Mouse (Mus musculus): ENCODE results near the gene Cyp4f14.
"Not testable (repeated sequence)": the region's sequence is repeated elsewhere in the genome, so short reads cannot be mapped to it uniquely, and the experiment has no call there.

Gene Cyp4f14

DNA sequence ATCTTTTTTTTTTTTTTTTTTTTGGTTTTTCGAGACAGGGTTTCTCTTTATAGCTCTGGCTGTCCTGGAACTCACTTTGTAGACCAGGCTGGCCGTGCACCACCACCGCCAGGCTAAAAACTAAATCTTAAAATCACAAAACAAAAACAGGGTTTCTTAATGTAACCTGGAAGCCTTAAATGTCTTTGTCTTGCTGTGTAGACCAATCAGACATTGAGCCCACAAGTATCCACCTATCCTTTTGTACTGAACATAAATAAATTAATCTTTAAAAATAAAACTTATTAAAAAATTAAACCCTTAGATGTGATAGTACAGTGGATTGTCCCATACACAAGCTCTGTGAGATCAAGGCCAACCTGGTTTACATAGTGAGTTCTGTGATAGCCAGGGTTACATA is 23.2 kb downstream of the Cyp4f14 start:
- DNase-seq (ENCODE audit: low spot score in 2 of 2), result no peak

DNA sequence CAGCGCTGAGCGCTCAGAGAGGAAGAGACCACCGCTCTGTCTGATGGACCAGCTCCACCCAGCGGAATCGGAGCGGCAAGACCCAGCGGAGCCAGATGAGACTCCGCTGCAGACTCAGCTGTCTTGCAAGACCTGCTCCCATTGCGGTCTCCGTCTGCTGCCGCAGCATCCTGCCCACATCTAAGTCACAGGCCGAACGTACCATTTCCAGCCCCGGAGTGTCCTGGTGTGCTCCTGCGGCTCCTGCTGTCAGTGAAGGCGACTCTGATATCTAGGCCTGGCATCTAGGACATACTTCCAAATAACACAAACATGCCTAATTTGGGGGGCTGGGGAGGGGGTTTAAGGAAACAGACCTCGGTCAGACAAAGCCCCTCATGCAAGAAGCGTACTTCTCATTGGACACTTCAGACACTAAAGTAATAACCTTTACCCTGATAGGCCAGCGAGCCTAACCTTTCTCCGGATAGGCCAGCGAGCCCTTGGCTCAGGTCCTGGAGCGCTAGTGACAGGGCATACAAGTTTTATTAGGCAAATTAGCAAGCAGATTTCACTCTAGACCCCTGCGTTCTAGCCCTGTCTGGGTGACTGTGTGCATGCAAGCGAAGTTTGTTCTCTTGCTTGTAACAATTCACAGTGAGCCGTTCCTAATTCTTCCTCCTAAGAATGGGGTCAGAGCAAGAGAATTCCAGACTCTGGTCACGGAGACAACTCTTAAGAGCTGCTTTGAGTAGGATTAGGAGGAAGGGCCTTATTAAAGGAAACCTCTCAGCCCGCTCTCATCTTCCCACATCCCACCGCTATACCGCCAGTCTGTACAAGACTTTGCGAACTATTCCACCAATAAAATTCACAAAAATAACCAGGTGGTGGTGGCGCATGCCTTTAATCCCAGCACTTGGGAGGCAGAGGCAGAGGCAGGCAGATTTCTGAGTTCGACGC is 25.6 kb downstream of the Cyp4f14 start, which contains the start of gene Zfp870:
Gene Zfp870, minus strand, starts transcription at position 404 of the 942 bp plus-strand sequence.
- DNase-seq (ENCODE audit: low spot score in 2 of 2), result peak; percentile 83 to 86

DNA sequence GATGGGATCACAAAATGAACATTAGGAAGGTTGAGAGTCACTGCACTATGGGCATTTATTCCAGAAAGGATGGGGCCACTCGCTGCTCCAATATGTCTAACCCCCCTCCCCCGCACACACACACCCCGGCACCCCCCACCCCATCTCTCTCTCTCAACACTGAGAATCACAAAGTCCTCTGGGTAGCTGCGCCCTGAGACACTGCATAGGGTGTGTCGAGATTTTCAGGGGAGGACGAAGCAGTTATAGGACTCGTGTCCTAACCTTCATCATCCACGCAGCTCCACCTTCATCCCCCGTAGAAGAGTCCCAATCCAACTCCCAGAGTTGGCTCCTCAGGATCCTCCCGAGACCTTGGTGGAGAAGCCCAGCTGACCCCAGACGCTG is 26.3 kb downstream of the Cyp4f14 start:
- DNase-seq (ENCODE audit: low spot score in 2 of 2), result no peak

DNA sequence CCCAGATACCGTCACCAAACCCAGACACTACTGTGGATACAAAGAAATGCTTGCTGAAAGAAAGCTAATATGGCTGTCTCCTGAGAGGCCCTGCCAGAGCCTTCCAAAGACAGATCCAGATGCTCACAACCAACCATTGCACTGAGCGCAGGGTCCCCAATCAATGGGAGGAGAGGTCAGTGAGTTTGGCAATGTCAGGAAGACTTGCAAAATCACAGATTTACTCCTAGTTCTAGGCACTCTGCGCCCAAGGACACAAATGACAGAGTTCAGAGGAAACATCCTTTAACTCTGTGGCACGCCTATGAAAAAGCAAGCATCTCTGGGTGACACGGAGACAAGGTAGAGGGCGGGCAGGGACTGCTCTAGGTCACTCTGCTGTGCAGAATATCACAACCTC is 27.5 kb downstream of the Cyp4f14 start:
- no peak for DNase-seq (ENCODE audit: low spot score in 2 of 2)

DNA sequence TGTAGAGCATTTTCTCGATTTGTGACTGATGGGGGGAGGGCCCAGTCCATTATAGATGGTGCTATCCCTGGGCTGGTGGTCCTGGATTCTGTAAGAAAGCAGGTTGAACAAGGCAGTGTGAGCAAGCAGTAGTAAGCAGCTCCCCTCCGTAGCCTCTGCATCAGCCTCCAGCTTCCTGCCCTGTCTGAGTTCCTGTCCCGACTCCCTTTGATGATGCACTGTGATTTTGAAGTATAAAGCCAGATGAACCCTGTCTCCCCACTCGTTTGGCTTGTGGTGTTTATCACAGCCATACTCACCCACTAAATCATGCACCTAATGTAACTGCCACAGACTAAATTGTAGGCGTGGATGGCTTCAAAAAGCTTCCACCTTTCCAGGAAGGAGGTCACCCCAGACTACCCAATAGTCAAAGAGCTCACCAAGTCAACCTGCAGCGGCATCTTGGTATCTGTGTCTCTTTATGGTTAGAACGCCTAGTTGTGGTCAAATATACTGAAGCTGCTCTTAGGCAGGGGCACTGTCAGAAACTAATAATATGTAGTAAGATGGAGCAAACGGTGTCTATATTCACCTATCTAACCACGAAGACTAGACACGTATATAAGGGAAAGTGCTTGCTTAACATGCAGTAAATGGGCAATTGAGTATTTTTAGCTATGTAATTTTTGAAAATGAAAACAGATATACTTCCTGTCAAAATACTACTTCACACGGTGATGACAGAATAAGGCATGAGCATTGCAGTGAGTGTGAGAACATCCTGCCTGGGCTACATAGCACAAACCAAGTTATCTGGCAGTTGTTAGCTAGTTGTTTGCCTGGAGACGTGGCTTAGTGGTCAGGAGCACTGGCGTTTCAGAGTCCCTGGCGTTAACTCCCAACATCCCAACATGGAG is 36.6 kb downstream of the Cyp4f14 start:
- no peak for DNase-seq (ENCODE audit: low spot score in 2 of 2)

DNA sequence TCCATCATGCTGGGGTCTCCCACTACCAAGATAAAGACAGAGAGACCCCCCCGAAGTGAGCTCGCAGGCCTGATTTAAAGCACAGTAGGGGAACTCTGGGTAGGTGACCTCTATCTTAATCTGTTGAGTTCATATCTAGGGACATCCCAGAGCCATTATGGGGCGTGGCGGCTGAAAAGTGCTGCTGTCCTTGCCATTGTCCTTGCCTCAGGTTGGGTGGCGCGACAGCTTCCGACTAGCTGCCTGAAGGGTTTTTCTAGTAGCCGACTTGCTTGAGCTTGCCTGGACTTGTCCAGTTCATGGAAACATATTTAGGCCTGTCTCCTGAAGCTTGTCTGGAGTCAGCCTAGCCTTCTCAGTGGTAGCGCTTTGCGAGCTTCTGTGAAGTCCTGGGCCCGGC is 38.4 kb downstream of the Cyp4f14 start:
- DNase-seq (ENCODE audit: low spot score in 2 of 2), result no peak

DNA sequence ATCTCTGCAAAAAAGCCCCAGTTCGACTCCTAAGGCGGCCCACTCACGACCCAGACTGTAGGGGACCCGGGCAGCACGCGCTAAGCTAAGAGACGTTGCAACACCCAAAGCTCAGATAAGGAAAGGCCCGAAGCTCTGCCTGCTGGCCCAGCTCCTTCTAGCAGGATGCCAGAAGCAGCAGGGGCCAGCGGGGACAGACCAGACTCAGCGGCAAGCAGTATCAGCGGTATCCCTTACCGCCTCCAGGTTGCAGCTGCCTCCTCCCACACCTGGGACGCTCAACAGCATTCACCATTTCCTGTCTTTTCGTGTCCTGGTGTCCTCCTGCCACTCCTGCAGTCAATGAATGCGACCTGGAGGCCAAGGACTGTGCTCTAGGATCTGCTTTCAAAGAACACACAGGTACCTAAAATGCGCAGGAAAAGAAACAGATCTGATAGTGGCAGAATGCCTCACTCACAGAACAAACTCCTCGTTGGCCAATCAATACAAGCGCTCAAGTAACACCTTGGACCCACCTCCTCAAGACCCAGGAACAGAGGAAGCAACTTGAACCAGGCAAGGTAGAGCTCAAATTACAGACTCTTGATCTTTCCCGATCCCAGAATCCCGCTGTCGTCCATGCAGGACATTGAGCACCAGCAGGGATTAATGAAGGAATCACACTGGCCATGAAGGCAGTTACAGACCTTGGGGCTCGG is 39.5 kb downstream of the Cyp4f14 start:
- no peak for DNase-seq (ENCODE audit: low spot score in 2 of 2)

DNA sequence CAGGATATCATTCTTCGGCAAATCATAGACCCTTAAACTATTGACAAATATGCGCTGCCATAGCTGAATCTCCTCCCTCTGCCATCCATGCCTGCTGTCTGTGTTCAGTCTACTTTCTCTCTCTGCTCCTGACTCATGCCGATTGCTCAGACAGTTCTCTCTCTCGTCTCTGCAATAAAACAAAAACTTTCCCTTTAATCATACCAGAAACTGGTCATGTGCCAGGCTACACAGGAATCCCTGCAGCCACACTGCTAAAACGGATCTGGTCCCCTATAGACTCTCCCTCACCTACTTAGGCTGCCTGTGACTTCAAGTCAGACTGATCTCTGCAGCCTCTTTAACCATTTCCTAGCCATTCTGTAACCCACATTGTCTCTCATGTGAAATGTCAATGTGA is 44.4 kb downstream of the Cyp4f14 start:
- no peak for DNase-seq (ENCODE audit: low spot score in 2 of 2)

DNA sequence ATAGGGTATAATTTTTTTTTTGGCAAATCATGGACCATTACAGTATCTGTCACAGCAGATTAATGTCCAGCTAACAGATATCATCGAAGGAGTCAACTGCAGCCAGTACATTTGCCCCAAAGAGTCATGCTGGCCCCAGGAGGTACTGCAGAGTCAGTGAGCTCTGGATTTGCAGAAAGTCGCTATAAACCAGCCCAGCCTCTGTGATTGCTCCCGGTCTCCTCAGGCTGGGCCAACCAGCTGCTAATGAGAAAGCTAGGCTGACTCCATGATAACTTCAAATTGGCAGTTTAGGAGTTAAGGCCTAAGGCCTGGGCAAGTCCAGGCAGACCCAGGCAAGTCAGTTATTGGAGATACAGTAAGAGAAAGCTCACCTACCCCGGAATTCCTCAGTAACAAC is 45.1 kb downstream of the Cyp4f14 start:
- DNase-seq (ENCODE audit: low spot score in 2 of 2), result no peak

DNA sequence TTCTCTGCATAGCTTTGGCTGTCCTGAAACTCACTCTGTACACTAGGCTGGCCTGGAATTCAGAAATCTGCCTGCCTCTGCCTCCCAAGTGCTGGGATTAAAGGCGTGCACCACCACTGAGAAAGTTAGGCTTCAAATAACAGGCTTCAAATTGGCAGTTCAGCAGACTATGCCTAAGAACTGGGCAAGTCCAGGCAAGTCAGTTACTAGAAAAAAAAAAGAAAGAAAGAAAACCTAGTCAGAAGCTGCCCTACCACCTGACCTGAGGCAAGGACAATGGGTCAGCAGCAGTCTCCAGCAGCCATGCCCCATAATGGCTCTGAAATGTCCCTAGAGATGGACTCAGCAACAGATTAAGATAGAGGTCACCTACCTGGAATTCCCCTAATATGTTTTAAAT is 45.7 kb downstream of the Cyp4f14 start:
- no peak for DNase-seq (ENCODE audit: low spot score in 2 of 2)

DNA sequence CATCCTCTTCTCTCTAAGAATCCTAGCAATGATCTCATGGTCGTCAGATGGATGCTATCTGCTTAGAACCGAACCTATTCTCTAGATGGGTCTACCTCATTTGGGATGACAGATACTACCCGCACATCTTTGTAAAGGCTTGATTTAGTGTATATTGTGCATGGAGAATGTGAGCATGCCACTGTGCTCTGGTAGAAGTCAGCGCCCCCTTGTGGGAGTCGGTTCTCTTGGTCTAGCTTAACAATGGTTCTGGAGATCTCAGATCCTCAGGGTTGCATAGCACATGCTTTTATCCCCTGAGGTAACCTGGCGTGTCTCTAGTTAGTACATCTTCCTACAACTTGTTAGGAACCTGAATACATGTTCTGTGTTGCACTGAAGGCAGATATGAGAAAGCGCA is 49.9 kb downstream of the Cyp4f14 start:
- not testable (repeated sequence) for DNase-seq (ENCODE audit: low spot score in 2 of 2)

DNA sequence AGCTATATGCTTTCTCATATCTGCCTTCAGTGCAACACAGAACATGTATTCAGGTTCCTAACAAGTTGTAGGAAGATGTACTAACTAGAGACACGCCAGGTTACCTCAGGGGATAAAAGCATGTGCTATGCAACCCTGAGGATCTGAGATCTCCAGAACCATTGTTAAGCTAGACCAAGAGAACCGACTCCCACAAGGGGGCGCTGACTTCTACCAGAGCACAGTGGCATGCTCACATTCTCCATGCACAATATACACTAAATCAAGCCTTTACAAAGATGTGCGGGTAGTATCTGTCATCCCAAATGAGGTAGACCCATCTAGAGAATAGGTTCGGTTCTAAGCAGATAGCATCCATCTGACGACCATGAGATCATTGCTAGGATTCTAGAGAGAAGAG is 60.4 kb downstream of the Cyp4f14 start:
- DNase-seq (ENCODE audit: low spot score in 2 of 2), result not testable (repeated sequence)

Measured in frontal cortex, postnatal 14 days (tissue).